Comparison of ENCODE assay signal across 25 mouse cellular contexts in the genomic region with DNA sequence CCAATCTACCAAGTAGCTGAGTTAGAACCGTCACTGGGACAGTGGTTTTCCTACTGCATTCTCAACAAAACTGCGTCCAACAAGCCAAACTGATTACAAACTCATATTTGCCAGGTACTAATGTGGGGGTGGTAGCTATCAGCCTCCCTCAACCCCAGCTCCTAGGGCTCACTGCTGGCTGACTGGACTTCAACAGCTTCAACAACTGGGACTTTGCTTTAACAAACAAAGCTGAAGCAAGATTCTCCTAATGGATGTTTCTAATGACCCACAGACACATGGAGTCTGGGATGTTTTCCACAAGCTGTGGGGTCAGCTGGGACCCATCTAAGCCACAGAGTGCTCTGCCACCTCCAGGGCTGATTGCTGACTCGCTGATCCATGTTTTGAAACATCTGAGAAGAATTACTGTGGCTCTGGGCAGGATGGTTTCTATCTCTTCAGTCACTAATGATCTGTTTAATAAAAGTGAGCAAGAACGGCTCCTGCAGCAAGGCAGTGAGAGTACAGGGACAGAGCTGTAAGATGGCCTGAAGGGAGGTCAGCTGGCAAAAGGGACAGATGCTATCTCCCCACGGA. TPM values are rescaled to one million over a fixed set of nuclear protein-coding genes. Genes with fewer than 3 reads are reported as not detected.
DNase-seq lines count a peak whose midpoint lies in the region; ATAC-seq and TF ChIP-seq lines count a peak whose summit lies in the region.
"Had no signal": no experiment of that assay in that cellular context is flagged by ENCODE, and none has a peak within 500 bp of the region (broad histone marks: within the 10 kb centered on the region; RNA-seq: fewer than 3 reads in every experiment).

No protein-coding gene starts in this region.

- H3K4me2 ChIP-seq in embryonic facial prominence, embryonic 15.5 days (replicated peaks): no peak overlapping the region
- H3K4me2 ChIP-seq in hindbrain, embryonic 16.5 days (ENCODE audit: low read length): no peak overlapping the region
- H3K4me2 ChIP-seq: forebrain, embryonic 15.5 days; kidney, embryonic 15.5 days; limb, embryonic 15.5 days had no signal

- H3K27ac ChIP-seq in gastrocnemius, adult 2 months: peak overlapping the region; percentile 13; the same call in 1 of the 2 replicates
- H3K27ac ChIP-seq in embryonic facial prominence, embryonic 15.5 days (replicated peaks): 0 out of 2 replicates have a peak overlapping the region, but pooled peaks have one; percentile 9
- no peak overlapping the region for H3K27ac ChIP-seq in hindbrain, embryonic 16.5 days (ENCODE audit: low read depth, low read length)
- H3K27ac ChIP-seq: forebrain, embryonic 15.5 days; hindbrain, postnatal 0 days; kidney, embryonic 15.5 days; layer of hippocampus, adult 2 months; limb, embryonic 15.5 days had no signal

- intact Hi-C loops in gastrocnemius, adult 2 months (cut with DNase I): no loop called here
- intact Hi-C loops in left cerebral cortex, postnatal 4 days (cut with DNase I): no loop called here

- H3K9ac ChIP-seq in embryonic facial prominence, embryonic 15.5 days: no peak overlapping the region
- H3K9ac ChIP-seq in hindbrain, embryonic 16.5 days (ENCODE audit: low read depth, low read length): no peak overlapping the region
- H3K9ac ChIP-seq: forebrain, embryonic 15.5 days; kidney, embryonic 15.5 days; limb, embryonic 15.5 days had no signal

- no peak for DNase-seq in gastrocnemius, adult 2 months
- no peak for DNase-seq in gastrocnemius, adult 18-20 months (ENCODE audit: low spot score)
- peak; percentile 45 for DNase-seq in 3T3-L1 (ENCODE audit: low read depth, low spot score)
- peak; percentile 33 for DNase-seq in lung, postnatal 14 days
- DNase-seq in adrenal gland, postnatal 14 days: no peak
- no peak for DNase-seq in left cerebral cortex, postnatal 4 days
- DNase-seq: cerebellum, adult 11 months; cerebellum, postnatal 36 days; heart, postnatal 14 days; thymus, postnatal 4 days had no signal

- peaks cover 57% of the 10 kb centered on the region for H3K4me1 ChIP-seq in embryonic facial prominence, embryonic 15.5 days
- H3K4me1 ChIP-seq in hindbrain, embryonic 16.5 days (ENCODE audit: control insufficient read depth, insufficient read depth, low read depth, low read length): no peaks in the 10 kb centered on the region
- H3K4me1 ChIP-seq: forebrain, embryonic 15.5 days; kidney, embryonic 15.5 days had no signal

- no peak for TF ChIP-seq CTCF in gastrocnemius, adult 2 months (IDR thresholded peaks at IDR 0.05)

- 46% methylated on average over 5 of the region's 5 CpGs for WGBS in embryonic facial prominence, embryonic 15.5 days
- 84% methylated on average over 5 of the region's 5 CpGs for WGBS in hindbrain, embryonic 16.5 days

- no peaks in the 10 kb centered on the region for H3K27me3 ChIP-seq in embryonic facial prominence, embryonic 15.5 days
- no peaks in the 10 kb centered on the region for H3K27me3 ChIP-seq in hindbrain, embryonic 16.5 days (replicated peaks; ENCODE audit: control insufficient read depth, insufficient read depth, low read length)
- H3K27me3 ChIP-seq: CH12.LX; forebrain, embryonic 15.5 days; kidney, embryonic 15.5 days; limb, embryonic 15.5 days; Patski had no signal

- H3K36me3 ChIP-seq in embryonic facial prominence, embryonic 15.5 days: peaks cover 49% of the 10 kb centered on the region
- H3K36me3 ChIP-seq in hindbrain, embryonic 16.5 days (ENCODE audit: control insufficient read depth, insufficient read depth, low read length): peaks cover 30% of the 10 kb centered on the region

- no peak overlapping the region for H3K4me3 ChIP-seq in gastrocnemius, adult 2 months
- no peak overlapping the region for H3K4me3 ChIP-seq in embryonic facial prominence, embryonic 15.5 days (replicated peaks)
- no peak overlapping the region for H3K4me3 ChIP-seq in hindbrain, embryonic 16.5 days (ENCODE audit: low read length)
- H3K4me3 ChIP-seq: forebrain, embryonic 15.5 days; kidney, embryonic 15.5 days; layer of hippocampus, adult 2 months; limb, embryonic 15.5 days had no signal

- no peak for ATAC-seq in embryonic facial prominence, embryonic 15.5 days (ENCODE audit: insufficient number of reproducible peaks, low FRiP score, low TSS enrichment, low read depth)
- no peak for ATAC-seq in hindbrain, embryonic 16.5 days
- ATAC-seq: forebrain, embryonic 15.5 days; hindbrain, postnatal 0 days; Patski had no signal

- no peaks in the 10 kb centered on the region for H3K9me3 ChIP-seq in embryonic facial prominence, embryonic 15.5 days (replicated peaks)
- no peaks in the 10 kb centered on the region for H3K9me3 ChIP-seq in hindbrain, embryonic 16.5 days (ENCODE audit: control insufficient read depth, low read length)
- H3K9me3 ChIP-seq: forebrain, embryonic 15.5 days; kidney, embryonic 15.5 days; limb, embryonic 15.5 days had no signal

RNA-seq across cellular contexts. Expression of gene Jmjd4, which starts 26.7 kb away (rescaled TPM):
- total RNA-seq in gastrocnemius, adult 2 months (2021): 10 to 100 TPM in 1 of 2 experiments, 1 to 10 TPM in 1; 7.2 to 10.2 TPM
- 1 to 10 TPM; 9.0 to 9.8 TPM for total RNA-seq in gastrocnemius, adult 18-20 months (2021)
- polyA plus RNA-seq in embryonic facial prominence, embryonic 15.5 days (2015; fragmentation: Nextera tagmentation; extraction: Ambion mirVana): 10.8 and 12.1 TPM in 2 replicates
- 7.9 and 9.5 TPM in 2 replicates for total RNA-seq in adrenal gland, postnatal 14 days (2021)
- total RNA-seq in left cerebral cortex, postnatal 4 days (2021): 10 to 100 TPM; 27.4 to 29.6 TPM
- 18.9 and 20.0 TPM in 2 replicates for polyA plus RNA-seq in hindbrain, embryonic 16.5 days (2015; fragmentation: Nextera tagmentation; extraction: Ambion mirVana)

RNA-seq across cellular contexts. Expression of gene Snap47, which starts 27.9 kb away (rescaled TPM):
- 10 to 100 TPM; 18.6 to 30.4 TPM for total RNA-seq in gastrocnemius, adult 2 months (2021)
- 10 to 100 TPM; 23.9 to 24.2 TPM for total RNA-seq in gastrocnemius, adult 18-20 months (2021)
- 115 and 121 TPM in 2 replicates for polyA plus RNA-seq in embryonic facial prominence, embryonic 15.5 days (2015; fragmentation: Nextera tagmentation; extraction: Ambion mirVana)
- 59.3 and 60.9 TPM in 2 replicates for total RNA-seq in adrenal gland, postnatal 14 days (2021)
- total RNA-seq in left cerebral cortex, postnatal 4 days (2021): 100 to 1,000 TPM; 267 to 307 TPM
- polyA plus RNA-seq in hindbrain, embryonic 16.5 days (2015; fragmentation: Nextera tagmentation; extraction: Ambion mirVana): 602 and 634 TPM in 2 replicates

RNA-seq across cellular contexts. Expression of gene Prss38, which starts 47.6 kb away (rescaled TPM):
- not detected for total RNA-seq in gastrocnemius, adult 2 months (2021)
- total RNA-seq in gastrocnemius, adult 18-20 months (2021): not detected
- polyA plus RNA-seq in embryonic facial prominence, embryonic 15.5 days (2015; fragmentation: Nextera tagmentation; extraction: Ambion mirVana): not detected in 2 replicates
- not detected in 2 replicates for total RNA-seq in adrenal gland, postnatal 14 days (2021)
- not detected for total RNA-seq in left cerebral cortex, postnatal 4 days (2021)
- polyA plus RNA-seq in hindbrain, embryonic 16.5 days (2015; fragmentation: Nextera tagmentation; extraction: Ambion mirVana): not detected in 2 replicates
- total RNA-seq: CH12.LX; gastrocnemius, adult 8-10 months; heart, adult 8-10 months; heart, postnatal 14 days; hindbrain, postnatal 0 days; layer of hippocampus, adult 2 months; left cerebral cortex, adult 18-20 months; megakaryocyte-erythroid progenitor cell, adult 5-6 weeks had no signal
- polyA plus RNA-seq: forebrain, embryonic 15.5 days; hindbrain, postnatal 0 days; kidney, embryonic 15.5 days; neural tube, embryonic 14.5 days; Patski; small intestine, adult 2 months had no signal

RNA-seq across cellular contexts. Expression of gene Zfp867, which starts 49.2 kb away (rescaled TPM):
- total RNA-seq in gastrocnemius, adult 2 months (2021): 1 to 10 TPM; 2.2 to 2.3 TPM
- 1 to 10 TPM; 2.0 to 2.3 TPM for total RNA-seq in gastrocnemius, adult 18-20 months (2021)
- 8.8 and 8.9 TPM in 2 replicates for polyA plus RNA-seq in embryonic facial prominence, embryonic 15.5 days (2015; fragmentation: Nextera tagmentation; extraction: Ambion mirVana)
- total RNA-seq in adrenal gland, postnatal 14 days (2021): 4.2 and 4.7 TPM in 2 replicates
- total RNA-seq in left cerebral cortex, postnatal 4 days (2021): 1 to 10 TPM; 7.1 to 7.5 TPM
- 11.3 and 11.7 TPM in 2 replicates for polyA plus RNA-seq in hindbrain, embryonic 16.5 days (2015; fragmentation: Nextera tagmentation; extraction: Ambion mirVana)

Comparison
In these comparisons a context has a peak if more than half of its experiments do, and no peak if none do; other contexts are left out.
1. DNase-seq: peak in 3T3-L1 (single experiment) and lung, postnatal 14 days (single experiment); none in gastrocnemius, adult 2 months (single experiment), gastrocnemius, adult 18-20 months (single experiment), adrenal gland, postnatal 14 days (single experiment) and left cerebral cortex, postnatal 4 days (single experiment).